Mouse (Mus musculus): ENCODE results near the gene Mknk2.

- no peak for TF ChIP-seq EP300 (IDR thresholded peaks at IDR 0.05; ENCODE audit: insufficient read depth, low read depth, low read length)
- TF ChIP-seq POLR2A (IDR thresholded peaks at IDR 0.05; ENCODE audit: insufficient read depth, low read length), result no peak
Measured at GRCm38 (mm10) chr10:80650392-80650791, 27.5 kb downstream of the Mknk2 start.

All from ES-Bruce4 (cell line).